Mouse (Mus musculus) CH12.LX (cell line): ENCODE results near the gene Rfxank.

Experiments
- CHD1 ChIP-seq: IDR thresholded peaks from 2 replicates; pipeline ENCODE4 v1.6.1; 2012; ENCODE audit warnings: low read depth, low read length, improper control_type of control experiment, inconsistent platforms
- CTCF ChIP-seq, 2 experiments: IDR thresholded peaks in 1 of 2; conservative IDR thresholded peaks in 1 of 2; 2 replicates each; pipeline ENCODE4 v1.5.1; 2011 to 2012; ENCODE audit warnings: low read depth in 2 of 2, low read length in 2 of 2, improper control_type of control experiment in 1 of 2, inconsistent platforms in 1 of 2, mild to moderate bottlenecking in 1 of 2, moderate library complexity in 1 of 2
- ETS1 ChIP-seq: conservative IDR thresholded peaks from 2 replicates; pipeline ENCODE4 v1.6.1; 2012; ENCODE audit warnings: low read depth, mild to moderate bottlenecking, inconsistent platforms, low read length, improper control_type of control experiment, moderate library complexity
- GABPA ChIP-seq: IDR thresholded peaks from 2 replicates; pipeline ENCODE4 v1.6.1; 2012; ENCODE audit warnings: low read depth, low read length, improper control_type of control experiment, inconsistent platforms; ENCODE audit not compliant: insufficient replicate concordance
- POLR2A ChIP-seq: IDR thresholded peaks from 2 replicates; pipeline ENCODE4 v1.6.1; 2011; ENCODE audit warnings: low read depth, mild to moderate bottlenecking, improper control_type of control experiment, low read length
- TBP ChIP-seq: conservative IDR thresholded peaks from 2 replicates; pipeline ENCODE4 v1.6.1; 2011; ENCODE audit warnings: low read depth, low read length, improper control_type of control experiment
- ZMIZ1 ChIP-seq: IDR thresholded peaks from 2 replicates; pipeline ENCODE4 v1.6.1; 2012; ENCODE audit warnings: low read depth, mild to moderate bottlenecking, inconsistent platforms, low read length, improper control_type of control experiment

GRCm38 (mm10) chr8:70170116-70170515, 31.2 kb upstream of the Rfxank start:
- TF ChIP-seq POLR2A (no peak; the same call in 1 of the 2 replicates), CTCF (conservative IDR thresholded peaks at IDR 0.05 in 1 of 2, IDR thresholded peaks at IDR 0.05 in 1 of 2; ENCODE audit: low read depth in 2 of 2, low read length in 2 of 2) (no peak), ZMIZ1 (0 out of 2 replicates have a peak, but pooled peaks have one; percentile 16), CHD1 (no peak), ETS1 (no peak), GABPA (no peak), TBP (no peak)
